Mouse (Mus musculus) myocyte (in vitro differentiated cells): ENCODE measurements around the gene B3galnt2. TPM values are rescaled to one million over a fixed set of nuclear protein-coding genes. Genes with fewer than 3 reads are reported as not detected.
"Not testable (repeated sequence)": the region's sequence is repeated elsewhere in the genome, so short reads cannot be mapped to it uniquely, and the experiment has no call there.

Experiments used
- H3K27me3 ChIP-seq: one replicate; pipeline ENCODE4 v1.6.1; 2011; ENCODE audit not compliant: control insufficient read depth, insufficient read depth, insufficient read length
- H3K36me3 ChIP-seq: one replicate; pipeline ENCODE4 v1.6.1; 2011; ENCODE audit not compliant: control insufficient read depth, insufficient read depth
- H3K4me2 ChIP-seq: one replicate; pipeline ENCODE4 v1.6.1; 2011; ENCODE audit warnings: low read depth, control low read depth
- H3K4me3 ChIP-seq: one replicate; pipeline ENCODE4 v1.5.1; 2011; ENCODE audit warnings: mild to moderate bottlenecking, control low read depth, moderate library complexity
- H3K79me2 ChIP-seq: one replicate; pipeline ENCODE4 v1.6.1; 2011; ENCODE audit not compliant: control insufficient read depth, insufficient read depth
- H3ac ChIP-seq: one replicate; pipeline ENCODE4 v1.6.1; 2011; ENCODE audit not compliant: control insufficient read depth, insufficient read length
- CEBPB ChIP-seq: IDR thresholded peaks from 2 replicates; pipeline ENCODE4 v1.6.1; 2011; ENCODE audit warnings: mild to moderate bottlenecking, moderate library complexity; ENCODE audit not compliant: poor library complexity, insufficient read depth, severe bottlenecking
- E2F4 ChIP-seq: IDR thresholded peaks from one replicate; pipeline ENCODE4 v1.6.1; 2011; ENCODE audit warnings: mild to moderate bottlenecking, control low read depth, moderate library complexity; ENCODE audit not compliant: insufficient read depth
- MAX ChIP-seq: IDR thresholded peaks from one replicate; pipeline ENCODE4 v1.6.1; 2011; ENCODE audit warnings: low read depth, mild to moderate bottlenecking, control low read depth
- MYOD1 ChIP-seq, 3 experiments: IDR thresholded peaks; one replicate each; pipeline ENCODE4 v1.6.1; 2011; ENCODE audit warnings: control low read depth in 2 of 3, low read depth in 2 of 3, mild to moderate bottlenecking in 2 of 3, moderate library complexity in 1 of 3; ENCODE audit not compliant: insufficient read length in 2 of 3, control insufficient read depth in 1 of 3
- MYOG ChIP-seq, 3 experiments: IDR thresholded peaks; one replicate each; pipeline ENCODE4 v1.6.1; 2011; ENCODE audit warnings: control low read depth in 2 of 3, low read depth in 2 of 3, mild to moderate bottlenecking in 2 of 3; ENCODE audit not compliant: insufficient read length in 2 of 3, control insufficient read depth in 1 of 3, insufficient read depth in 1 of 3
- POLR2A ChIP-seq: IDR thresholded peaks from one replicate; pipeline ENCODE4 v1.6.1; 2011; ENCODE audit warnings: low read depth, mild to moderate bottlenecking, control low read depth, moderate library complexity; ENCODE audit not compliant: insufficient read length
- POLR2AphosphoS2 ChIP-seq: IDR thresholded peaks from one replicate; pipeline ENCODE4 v1.6.1; 2011; ENCODE audit warnings: low read depth, control low read depth; ENCODE audit not compliant: insufficient read length
- REST ChIP-seq: IDR thresholded peaks from one replicate; pipeline ENCODE4 v1.6.1; 2011; ENCODE audit warnings: mild to moderate bottlenecking, control low read depth, moderate library complexity; ENCODE audit not compliant: insufficient read depth, insufficient read length
- SRF ChIP-seq: IDR thresholded peaks from one replicate; pipeline ENCODE4 v1.6.1; 2011; ENCODE audit warnings: low read depth; ENCODE audit not compliant: control insufficient read depth, insufficient read length
- TCF12 ChIP-seq: IDR thresholded peaks from one replicate; pipeline ENCODE4 v1.6.1; 2011; ENCODE audit warnings: mild to moderate bottlenecking, control low read depth; ENCODE audit not compliant: poor library complexity, insufficient read depth, severe bottlenecking
- TCF3 ChIP-seq: IDR thresholded peaks from one replicate; pipeline ENCODE4 v1.6.1; 2011; ENCODE audit warnings: low read depth, control low read depth; ENCODE audit not compliant: insufficient read length
- USF1 ChIP-seq: IDR thresholded peaks from one replicate; pipeline ENCODE4 v1.6.1; 2011; ENCODE audit warnings: low read depth, mild to moderate bottlenecking, control low read depth, moderate library complexity
- polyA plus RNA-seq: library from polyadenylated mRNA; unstranded; fragments of >200 nt; fragmentation: generic; extraction: Trizol; gene quantifications from one replicate; pipeline ENCODE4 v1.2.1, GENCODE M21; 2012; ENCODE audit warnings: missing spikeins

Gene B3galnt2
- polyA plus RNA-seq, 1 experiment: 22.4 TPM

DNA sequence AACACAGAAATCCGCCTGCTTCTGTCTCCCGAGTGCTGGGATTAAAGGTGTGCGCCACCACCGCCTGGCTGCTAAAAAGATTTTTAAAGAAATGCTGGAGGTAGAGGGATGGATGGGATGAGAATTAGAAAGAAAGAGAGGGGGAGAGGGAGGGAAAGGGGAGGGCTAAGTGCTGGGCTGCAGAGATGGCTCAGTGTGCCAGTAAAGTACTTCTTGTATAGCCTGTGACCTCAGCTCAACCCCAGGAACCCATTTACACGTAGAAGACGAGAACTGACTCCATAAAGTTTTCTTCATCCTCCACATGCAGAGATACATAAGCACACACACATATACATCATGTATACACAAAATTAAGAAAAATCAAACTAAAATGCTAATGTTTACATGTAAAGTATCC is 71.3 kb downstream of the B3galnt2 start:
- Histone ChIP-seq H3ac (no peak overlapping the region), H3K4me3 (no peak overlapping the region), H3K36me3 (peaks cover 14% of the 10 kb centered on the region), H3K27me3 (no peaks in the 10 kb centered on the region), H3K79me2 (peaks cover 12% of the 10 kb centered on the region), H3K4me2 (no peak overlapping the region)
- TF ChIP-seq TCF3 (no peak), TCF12 (no peak), REST (no peak), MYOG (IDR thresholded peaks at IDR 0.05; ENCODE audit: control insufficient read depth in 1 of 3, insufficient read depth in 1 of 3, insufficient read length in 2 of 3, low read depth in 2 of 3) (no peak), MYOD1 (IDR thresholded peaks at IDR 0.05; ENCODE audit: control insufficient read depth in 1 of 3, insufficient read length in 2 of 3, low read depth in 2 of 3) (no peak), E2F4 (no peak), SRF (no peak), USF1 (no peak)

DNA sequence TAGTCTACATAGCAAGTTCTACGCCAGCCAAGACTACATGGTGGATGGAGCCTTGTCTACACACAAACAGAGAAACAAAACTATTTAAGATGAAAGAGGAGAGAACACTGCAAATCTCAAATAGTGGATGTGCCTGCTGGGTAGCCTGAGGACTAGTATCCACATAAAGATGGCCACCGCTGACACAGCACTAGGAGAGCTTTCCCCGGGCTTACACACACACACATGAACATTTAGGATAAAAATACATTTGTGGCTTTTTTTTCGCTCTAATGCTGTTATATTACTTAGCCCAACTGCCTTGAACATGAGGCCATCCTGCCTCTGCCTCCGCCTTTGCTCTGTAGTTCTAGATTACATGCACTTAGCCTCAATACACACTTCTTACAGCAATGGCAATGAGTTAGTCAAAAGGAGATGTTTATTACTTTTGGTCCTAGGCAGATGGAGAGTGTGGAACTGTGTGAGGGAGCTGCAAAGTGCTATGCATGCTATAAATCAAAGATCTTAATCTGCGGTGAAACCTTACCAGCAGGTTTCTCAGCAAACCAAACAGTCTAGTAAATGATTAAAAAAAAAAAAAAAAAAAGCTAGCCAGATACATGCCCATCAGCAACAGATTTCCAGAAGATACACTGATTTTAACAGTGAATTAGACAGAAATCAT is 72.0 kb downstream of the B3galnt2 start:
- H3K4me2 ChIP-seq: no peak overlapping the region
- no peak overlapping the region for H3K4me3 ChIP-seq
- H3ac ChIP-seq: no peak overlapping the region
- peaks cover 14% of the 10 kb centered on the region for H3K36me3 ChIP-seq
- TF ChIP-seq MAX (no peak), USF1 (no peak), MYOG (IDR thresholded peaks at IDR 0.05; ENCODE audit: control insufficient read depth in 1 of 3, insufficient read depth in 1 of 3, insufficient read length in 2 of 3, low read depth in 2 of 3) (no peak), E2F4 (no peak), REST (no peak)
- H3K27me3 ChIP-seq: no peaks in the 10 kb centered on the region
- H3K79me2 ChIP-seq: peaks cover 19% of the 10 kb centered on the region

DNA sequence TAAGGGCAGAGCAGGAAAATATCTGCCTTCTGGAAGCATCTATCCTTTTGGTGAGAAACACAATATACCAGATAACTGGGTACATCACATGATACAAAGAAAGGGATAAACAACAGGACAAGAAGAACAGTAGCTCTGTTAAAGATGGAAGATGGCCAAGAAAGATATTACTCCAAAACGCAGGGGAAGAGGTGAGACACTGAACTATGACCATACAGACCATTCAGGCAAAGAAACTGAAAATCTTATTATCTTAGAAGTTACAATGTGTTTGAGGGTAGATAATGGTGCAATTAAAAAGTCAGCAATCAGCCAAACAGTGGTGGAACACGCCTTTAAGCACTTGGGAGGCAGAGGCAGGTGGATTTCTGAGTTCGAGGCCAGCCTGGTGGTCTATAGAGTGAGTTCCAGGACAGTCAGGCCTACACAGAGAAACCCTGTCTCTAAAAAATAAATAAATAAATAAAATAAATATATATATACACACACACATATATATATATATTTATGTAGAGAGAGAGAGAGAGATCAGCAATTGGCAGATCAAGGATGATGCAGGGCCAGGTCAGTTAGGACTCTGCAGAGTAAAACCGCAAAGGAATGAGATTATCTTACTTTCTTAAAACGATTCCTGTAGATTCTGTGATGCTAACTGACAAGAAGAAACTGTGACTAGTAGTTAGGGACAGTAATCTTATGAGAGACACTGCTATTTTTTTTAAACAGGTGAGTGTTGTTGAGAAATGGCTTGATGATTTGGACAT is 79.2 kb downstream of the B3galnt2 start:
- no peak for TF ChIP-seq POLR2AphosphoS2
- no peak for TF ChIP-seq E2F4
- no peak for TF ChIP-seq MYOG (IDR thresholded peaks at IDR 0.05; ENCODE audit: control insufficient read depth in 1 of 3, insufficient read depth in 1 of 3, insufficient read length in 2 of 3, low read depth in 2 of 3)
- no peak for TF ChIP-seq USF1
- no peak for TF ChIP-seq CEBPB
- TF ChIP-seq MYOD1 (IDR thresholded peaks at IDR 0.05; ENCODE audit: control insufficient read depth in 1 of 3, insufficient read length in 2 of 3, low read depth in 2 of 3): no peak
- no peak for TF ChIP-seq MAX
- TF ChIP-seq POLR2A: no peak
- TF ChIP-seq TCF12: no peak
- TF ChIP-seq SRF: no peak
- Histone ChIP-seq H3K79me2 (peaks cover 90% of the 10 kb centered on the region), H3K4me2 (peak overlapping the region; percentile 44), H3K36me3 (no peaks in the 10 kb centered on the region), H3K4me3 (no peak overlapping the region), H3ac (no peak overlapping the region), H3K27me3 (no peaks in the 10 kb centered on the region)

DNA sequence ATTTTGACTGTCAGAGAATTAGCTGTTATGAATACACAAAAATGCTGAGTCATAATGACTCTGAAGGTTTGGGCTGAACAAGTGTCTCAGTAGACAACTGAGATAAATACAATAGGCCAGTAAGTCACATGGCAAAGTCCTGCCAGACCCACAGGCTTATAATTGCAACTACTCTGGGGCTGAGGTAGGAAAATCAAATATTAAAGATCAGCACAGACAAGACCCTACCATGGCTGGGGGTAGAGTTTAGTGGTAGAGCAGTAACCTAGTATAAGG is 79.7 kb downstream of the B3galnt2 start:
- peaks cover 95% of the 10 kb centered on the region for H3K79me2 ChIP-seq
- TF ChIP-seq USF1: peak; percentile 76
- no peak for TF ChIP-seq MYOD1 (IDR thresholded peaks at IDR 0.05; ENCODE audit: control insufficient read depth in 1 of 3, insufficient read length in 2 of 3, low read depth in 2 of 3)
- no peaks in the 10 kb centered on the region for H3K27me3 ChIP-seq
- no peak overlapping the region for H3K4me3 ChIP-seq
- H3K4me2 ChIP-seq: peak overlapping the region; percentile 44
- no peaks in the 10 kb centered on the region for H3K36me3 ChIP-seq
- H3ac ChIP-seq: no peak overlapping the region

DNA sequence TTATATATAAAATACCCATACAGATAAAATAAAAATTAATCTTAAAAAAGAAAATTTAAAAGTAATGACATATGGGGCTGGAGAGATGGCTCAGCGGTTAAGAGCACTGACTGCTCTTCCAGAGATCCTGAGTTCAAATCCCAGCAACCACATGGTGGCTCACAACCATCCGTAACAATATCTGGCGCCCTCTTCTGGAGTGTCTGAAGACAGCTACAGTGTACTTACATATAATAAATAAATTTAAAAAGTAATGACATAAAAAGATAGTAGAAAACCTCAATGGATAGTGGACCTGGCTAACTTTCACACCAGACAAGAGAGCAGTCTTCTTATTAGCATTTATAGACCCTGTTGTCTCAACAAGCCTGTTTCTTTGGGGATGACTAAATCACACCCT is 81.1 kb downstream of the B3galnt2 start:
- H3K4me2 ChIP-seq, H3K4me3 ChIP-seq, H3K36me3 ChIP-seq, H3ac ChIP-seq, H3K27me3 ChIP-seq: not testable (repeated sequence)
- peaks cover 86% of the 10 kb centered on the region for H3K79me2 ChIP-seq
